Mouse (Mus musculus) CH12.LX (cell line): ENCODE measurements around the gene Celf2. TPM values are rescaled to one million over a fixed set of nuclear protein-coding genes. Genes with fewer than 3 reads are reported as not detected.

Experiments
- DNase-seq: peaks from one replicate; pipeline ENCODE4 v3.0.0-alpha.2; 2013; ENCODE audit errors: extremely low read depth
- H3K27ac ChIP-seq: 2 replicates; pipeline ENCODE4 v1.5.1; 2012; ENCODE audit warnings: low read depth, mild to moderate bottlenecking, control low read depth, moderate library complexity; ENCODE audit not compliant: insufficient read depth
- H3K27me3 ChIP-seq: replicated peaks from 2 replicates; pipeline ENCODE3; 2012; ENCODE audit warnings: inconsistent platforms
- H3K36me3 ChIP-seq, 2 experiments: replicated peaks in 1 of 2; 2 replicates each; pipeline versions ENCODE3 to v1.6.1; 2012; ENCODE audit warnings: inconsistent platforms in 1 of 2, low read length in 1 of 2, mild to moderate bottlenecking in 1 of 2, mixed read lengths in 1 of 2, moderate library complexity in 1 of 2; ENCODE audit not compliant: control insufficient read depth in 1 of 2, insufficient read depth in 1 of 2
- H3K4me1 ChIP-seq, 2 experiments: 2 replicates each; pipeline ENCODE4 v1.6.1; 2012; ENCODE audit warnings: inconsistent platforms in 1 of 2, moderate library complexity in 1 of 2; ENCODE audit not compliant: insufficient read depth in 2 of 2, control insufficient read depth in 1 of 2
- H3K4me2 ChIP-seq: 2 replicates; pipeline ENCODE4 v1.6.1; 2012; ENCODE audit warnings: low read depth, mild to moderate bottlenecking, control low read depth; ENCODE audit not compliant: poor library complexity, insufficient read depth, severe bottlenecking
- H3K4me3 ChIP-seq, 3 experiments: fragments of 150-350 bp in 1 of 3; sonication (generic) in 1 of 3; replicated peaks in 1 of 3; 2 replicates each; pipeline versions ENCODE3 to v1.5.1; 2011 to 2012; ENCODE audit warnings: low read depth in 2 of 3, low read length in 2 of 3, mild to moderate bottlenecking in 2 of 3, moderate library complexity in 2 of 3, control low read depth in 1 of 3, improper control_type of control experiment in 1 of 3, inconsistent platforms in 1 of 3, mixed read lengths in 1 of 3; ENCODE audit not compliant: poor library complexity in 1 of 3
- H3K79me2 ChIP-seq: replicated peaks from 2 replicates; pipeline ENCODE4 v1.6.1; 2012; ENCODE audit warnings: mild to moderate bottlenecking, moderate library complexity; ENCODE audit not compliant: control insufficient read depth, poor library complexity, insufficient read depth, severe bottlenecking; ENCODE audit errors: extremely low read depth
- H3K9ac ChIP-seq: 2 replicates; pipeline ENCODE4 v1.6.1; 2012; ENCODE audit warnings: low read depth, mild to moderate bottlenecking, control low read depth, moderate library complexity; ENCODE audit not compliant: insufficient read depth
- H3K9me3 ChIP-seq: replicated peaks from 2 replicates; pipeline ENCODE3; 2012; ENCODE audit warnings: low read length, inconsistent platforms, mixed read lengths
- CHD1 ChIP-seq: IDR thresholded peaks from 2 replicates; pipeline ENCODE4 v1.6.1; 2012; ENCODE audit warnings: low read depth, low read length, improper control_type of control experiment, inconsistent platforms
- CHD2 ChIP-seq: IDR thresholded peaks from 2 replicates; pipeline ENCODE4 v1.6.1; 2011; ENCODE audit warnings: low read length, improper control_type of control experiment
- E2F4 ChIP-seq: IDR thresholded peaks from 2 replicates; pipeline ENCODE4 v1.6.1; 2011; ENCODE audit warnings: low read depth, low read length, improper control_type of control experiment; ENCODE audit not compliant: insufficient replicate concordance
- ETS1 ChIP-seq: conservative IDR thresholded peaks from 2 replicates; pipeline ENCODE4 v1.6.1; 2012; ENCODE audit warnings: low read depth, mild to moderate bottlenecking, inconsistent platforms, low read length, improper control_type of control experiment, moderate library complexity
- HCFC1 ChIP-seq: IDR thresholded peaks from 2 replicates; pipeline ENCODE4 v1.6.1; 2012; ENCODE audit warnings: low read depth, mild to moderate bottlenecking, inconsistent platforms, low read length, improper control_type of control experiment
- JUN ChIP-seq: IDR thresholded peaks from 2 replicates; pipeline ENCODE4 v1.6.1; 2011; ENCODE audit warnings: low read depth, mild to moderate bottlenecking, low read length, improper control_type of control experiment, moderate library complexity; ENCODE audit not compliant: insufficient read depth
- JUND ChIP-seq: conservative IDR thresholded peaks from 2 replicates; pipeline ENCODE4 v1.6.1; 2011; ENCODE audit warnings: low read depth, low read length, improper control_type of control experiment
- KAT2A ChIP-seq: IDR thresholded peaks from 2 replicates; pipeline ENCODE4 v1.6.1; 2012; ENCODE audit warnings: low read length, improper control_type of control experiment, inconsistent platforms; ENCODE audit not compliant: insufficient replicate concordance
- MAFK ChIP-seq: IDR thresholded peaks from 2 replicates; pipeline ENCODE4 v1.6.1; 2011; ENCODE audit warnings: low read length, improper control_type of control experiment; ENCODE audit not compliant: insufficient replicate concordance
- MAX ChIP-seq: IDR thresholded peaks from 2 replicates; pipeline ENCODE4 v1.6.1; 2011; ENCODE audit warnings: low read length, improper control_type of control experiment
- MAZ ChIP-seq: IDR thresholded peaks from 2 replicates; pipeline ENCODE4 v1.6.1; 2012; ENCODE audit warnings: low read depth, mild to moderate bottlenecking, inconsistent platforms, low read length, improper control_type of control experiment, moderate library complexity
- MEF2A ChIP-seq: IDR thresholded peaks from 2 replicates; pipeline ENCODE4 v1.6.1; 2014; ENCODE audit warnings: low read depth, mild to moderate bottlenecking, inconsistent platforms, low read length, improper control_type of control experiment, borderline replicate concordance
- PAX5 ChIP-seq: IDR thresholded peaks from 2 replicates; pipeline ENCODE4 v1.6.1; 2012; ENCODE audit warnings: low read length, inconsistent platforms, mixed read lengths
- POLR2A ChIP-seq: IDR thresholded peaks from 2 replicates; pipeline ENCODE4 v1.6.1; 2011; ENCODE audit warnings: low read depth, mild to moderate bottlenecking, improper control_type of control experiment, low read length
- POLR2AphosphoS2 ChIP-seq: IDR thresholded peaks from 2 replicates; pipeline ENCODE4 v1.6.1; 2011; ENCODE audit warnings: low read depth, low read length, improper control_type of control experiment
- RAD21 ChIP-seq: IDR thresholded peaks from 2 replicates; pipeline ENCODE4 v1.6.1; 2011; ENCODE audit warnings: low read depth, mild to moderate bottlenecking, low read length, improper control_type of control experiment, moderate library complexity
- RCOR1 ChIP-seq: conservative IDR thresholded peaks from 2 replicates; pipeline ENCODE4 v1.6.1; 2012; ENCODE audit warnings: low read depth, mild to moderate bottlenecking, inconsistent platforms, low read length, improper control_type of control experiment
- TCF12 ChIP-seq: IDR thresholded peaks from 2 replicates; pipeline ENCODE4 v1.6.1; 2014; ENCODE audit warnings: low read depth, mild to moderate bottlenecking, inconsistent platforms, low read length, improper control_type of control experiment
- UBTF ChIP-seq: IDR thresholded peaks from 2 replicates; pipeline ENCODE4 v1.6.1; 2012; ENCODE audit warnings: low read depth, mild to moderate bottlenecking, inconsistent platforms, low read length, improper control_type of control experiment, moderate library complexity
- USF1 ChIP-seq: IDR thresholded peaks from 2 replicates; pipeline ENCODE4 v1.6.1; 2014; ENCODE audit warnings: low read depth, mild to moderate bottlenecking, inconsistent platforms, low read length, improper control_type of control experiment
- USF2 ChIP-seq: conservative IDR thresholded peaks from 2 replicates; pipeline ENCODE4 v1.6.1; 2011; ENCODE audit warnings: low read depth, low read length, improper control_type of control experiment
- ZKSCAN1 ChIP-seq: IDR thresholded peaks from 2 replicates; pipeline ENCODE4 v1.6.1; 2012; ENCODE audit warnings: low read depth, inconsistent platforms, low read length, improper control_type of control experiment, borderline replicate concordance
- ZNF384 ChIP-seq: IDR thresholded peaks from 2 replicates; pipeline ENCODE4 v1.6.1; 2012; ENCODE audit warnings: low read depth, low read length, improper control_type of control experiment, inconsistent platforms
- dilution Hi-C: fragments of 300-500 bp; cut with MboI; formaldehyde crosslinking; loops from 2 replicates; pipeline ENCODE4 v1.14.3; 2020; ENCODE audit warnings: low sequenced_read_pairs; ENCODE audit not compliant: extremely low pct_unique_long_range_greater_than_20kb, extremely low pct_ligation_motif_present
- in situ Hi-C: fragments of 300-500 bp; cut with MboI; formaldehyde crosslinking; loops from 3 replicates; pipeline ENCODE4 v1.14.3; 2019; ENCODE audit warnings: low sequenced_read_pairs, low pct_ligation_motif_present, low pct_unique_long_range_greater_than_20kb, mixed read lengths
- polyA plus RNA-seq: library from polyadenylated mRNA; unstranded; fragments of >175 nt; gene quantifications from 2 replicates; pipeline ENCODE4 v1.2.1, GENCODE M21; 2012; ENCODE audit warnings: low read depth; ENCODE audit not compliant: insufficient read length
- total RNA-seq, 2 experiments: library from RNA; depleted of rRNA; stranded (reverse); fragments of 300-350 nt in 1 of 2; fragments of >200 nt in 1 of 2; gene quantifications; 2 replicates each; pipeline ENCODE4 v1.2.3; 2012 to 2014

Celf2 gene
- total and polyA plus RNA-seq, 3 experiments = 51.0 to 143 (median 103) TPM

- dilution Hi-C loops = no loop called here
- H3K9me3 ChIP-seq = no peaks in the 10 kb centered on the region
- DNase-seq = no peak
- H3K4me1 ChIP-seq = no peaks in the 10 kb centered on the region
- no peak for TF ChIP-seq POLR2AphosphoS2
- TF ChIP-seq ZKSCAN1 = no peak
- no peak for TF ChIP-seq MEF2A
- no peak for TF ChIP-seq MAFK
- TF ChIP-seq RAD21 = no peak
- no peak for TF ChIP-seq ETS1
- no peak for TF ChIP-seq E2F4
- no peak for TF ChIP-seq USF2
- TF ChIP-seq JUN = no peak
- TF ChIP-seq POLR2A = no peak
- no peak for TF ChIP-seq JUND
- no peak for TF ChIP-seq RCOR1
- no peak for TF ChIP-seq MAX
- no peak for TF ChIP-seq UBTF
- no peak for TF ChIP-seq CHD1
- no peak for TF ChIP-seq TCF12
- TF ChIP-seq PAX5 = no peak
- no peak for TF ChIP-seq KAT2A
- H3K36me3 ChIP-seq = no peaks in the 10 kb centered on the region
- H3K4me3 ChIP-seq = no peak overlapping the region
- no peak overlapping the region for H3K9ac ChIP-seq
- H3K27ac ChIP-seq = no peak overlapping the region
- in situ Hi-C loops = no loop called here
- no peaks in the 10 kb centered on the region for H3K79me2 ChIP-seq
- no peak overlapping the region for H3K4me2 ChIP-seq
- no peaks in the 10 kb centered on the region for H3K27me3 ChIP-seq
Measured at GRCm38 (mm10) chr2:7400530-7400929, 108.8 kb downstream of the Celf2 start.

- in situ Hi-C loops (no loop called here), dilution Hi-C loops (no loop called here)
- no peak overlapping the region for H3K4me3 ChIP-seq
- H3K27me3 ChIP-seq = no peaks in the 10 kb centered on the region
- no peak overlapping the region for H3K4me2 ChIP-seq
- no peak overlapping the region for H3K9ac ChIP-seq
- no peaks in the 10 kb centered on the region for H3K79me2 ChIP-seq
- DNase-seq = no peak
- no peaks in the 10 kb centered on the region for H3K9me3 ChIP-seq
- H3K36me3 ChIP-seq = no peaks in the 10 kb centered on the region
- H3K4me1 ChIP-seq = no peaks in the 10 kb centered on the region
- no peak overlapping the region for H3K27ac ChIP-seq
- TF ChIP-seq USF1 (no peak), CHD2 (no peak), MEF2A (no peak), TCF12 (no peak), ZNF384 (no peak), HCFC1 (no peak), MAZ (no peak)
- TF ChIP-seq, all 38 proteins: peak for 0
Measured at GRCm38 (mm10) chr2:7395935-7396334, 113.4 kb downstream of the Celf2 start.
